Mouse (Mus musculus): ENCODE measurements around the gene Ddx49. TPM values are rescaled to one million over a fixed set of nuclear protein-coding genes. Genes with fewer than 3 reads are reported as not detected.

Gene Ddx49
- total and polyA plus RNA-seq, 3 experiments: 64.9 to 98.4 (median 77.3) TPM

DNA sequence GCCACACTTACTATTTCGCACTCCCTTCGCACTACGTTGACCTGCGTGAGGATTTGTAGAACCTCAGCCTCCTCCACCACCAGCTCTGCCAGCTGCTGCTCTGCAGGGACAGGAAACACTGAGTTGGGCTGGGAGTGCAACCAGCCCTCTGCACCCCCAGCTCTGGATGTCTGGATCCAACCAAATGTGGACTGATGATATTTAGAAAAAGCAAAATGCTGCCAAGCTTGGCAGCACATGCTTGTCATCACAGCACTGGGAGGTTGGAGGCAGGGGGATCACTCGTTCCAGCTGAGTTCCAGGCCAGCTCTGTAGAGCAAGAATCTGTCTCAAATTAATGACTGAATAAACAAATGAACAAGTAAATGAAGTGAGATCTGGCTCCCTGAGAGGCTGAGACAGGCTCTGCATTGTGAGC is 8.3 kb downstream of the Ddx49 start:
- TF ChIP-seq ZC3H11A (IDR thresholded peaks at IDR 0.05; ENCODE audit: low read depth, low read length): no peak
- Histone ChIP-seq H3K27me3 (replicated peaks) (no peaks in the 10 kb centered on the region), H3K79me2 (replicated peaks; ENCODE audit: control insufficient read depth, extremely low read depth, insufficient read depth, poor library complexity, severe bottlenecking) (no peaks in the 10 kb centered on the region), H3K9ac (ENCODE audit: insufficient read depth, low read depth) (no peak overlapping the region), H3K4me2 (ENCODE audit: insufficient read depth, low read depth, poor library complexity, severe bottlenecking) (no peak overlapping the region), H3K36me3 (replicated peaks in 1 of 2; ENCODE audit: control insufficient read depth in 1 of 2, insufficient read depth in 1 of 2, low read length in 1 of 2) (peaks cover 79 to 94% of the 10 kb centered on the region in 2 experiments), H3K4me1 (ENCODE audit: control insufficient read depth in 1 of 2, insufficient read depth in 2 of 2) (no peaks in the 10 kb centered on the region), H3K4me3 (replicated peaks in 1 of 3; ENCODE audit: low read depth in 2 of 3, low read length in 2 of 3, poor library complexity in 1 of 3) (no peak overlapping the region), H3K9me3 (replicated peaks; ENCODE audit: low read length) (no peaks in the 10 kb centered on the region), H3K27ac (ENCODE audit: insufficient read depth, low read depth) (no peak overlapping the region)
- in situ Hi-C loops (cut with MboI; ENCODE audit: low pct_ligation_motif_present, low pct_unique_long_range_greater_than_20kb, low sequenced_read_pairs): no loop called here
- DNase-seq (ENCODE audit: extremely low read depth): no peak
- dilution Hi-C loops (cut with MboI; ENCODE audit: extremely low pct_ligation_motif_present, extremely low pct_unique_long_range_greater_than_20kb, low sequenced_read_pairs): no loop called here

- DNase-seq (ENCODE audit: extremely low read depth): no peak
- dilution Hi-C loops (cut with MboI; ENCODE audit: extremely low pct_ligation_motif_present, extremely low pct_unique_long_range_greater_than_20kb, low sequenced_read_pairs) (no loop called here), in situ Hi-C loops (cut with MboI; ENCODE audit: low pct_ligation_motif_present, low pct_unique_long_range_greater_than_20kb, low sequenced_read_pairs) (no loop called here)
- peaks cover 5 to 13% of the 10 kb centered on the region in 2 experiments for H3K4me1 ChIP-seq (ENCODE audit: control insufficient read depth in 1 of 2, insufficient read depth in 2 of 2)
- no peak overlapping the region for H3K4me3 ChIP-seq (replicated peaks in 1 of 3; ENCODE audit: low read depth in 2 of 3, low read length in 2 of 3, poor library complexity in 1 of 3)
- peaks cover 29 to 62% of the 10 kb centered on the region in 2 experiments for H3K36me3 ChIP-seq (replicated peaks in 1 of 2; ENCODE audit: control insufficient read depth in 1 of 2, insufficient read depth in 1 of 2, low read length in 1 of 2)
- TF ChIP-seq HCFC1 (IDR thresholded peaks at IDR 0.05; ENCODE audit: low read depth, low read length) (no peak), CTCF (conservative IDR thresholded peaks at IDR 0.05 in 1 of 2, IDR thresholded peaks at IDR 0.05 in 1 of 2; ENCODE audit: low read depth in 2 of 2, low read length in 2 of 2) (peak; percentile 23 to 49; a peak in 3 of 4 replicates)
- peaks cover 3% of the 10 kb centered on the region for H3K9me3 ChIP-seq (replicated peaks; ENCODE audit: low read length)
- no peaks in the 10 kb centered on the region for H3K79me2 ChIP-seq (replicated peaks; ENCODE audit: control insufficient read depth, extremely low read depth, insufficient read depth, poor library complexity, severe bottlenecking)
- no peak overlapping the region for H3K27ac ChIP-seq (ENCODE audit: insufficient read depth, low read depth)
- no peak overlapping the region for H3K4me2 ChIP-seq (ENCODE audit: insufficient read depth, low read depth, poor library complexity, severe bottlenecking)
- H3K9ac ChIP-seq (ENCODE audit: insufficient read depth, low read depth): no peak overlapping the region
- H3K27me3 ChIP-seq (replicated peaks): no peaks in the 10 kb centered on the region
These were observed 15.6 kb downstream of the Ddx49 start for GRCm38 (mm10) chr8:70286737-70287136.

DNA sequence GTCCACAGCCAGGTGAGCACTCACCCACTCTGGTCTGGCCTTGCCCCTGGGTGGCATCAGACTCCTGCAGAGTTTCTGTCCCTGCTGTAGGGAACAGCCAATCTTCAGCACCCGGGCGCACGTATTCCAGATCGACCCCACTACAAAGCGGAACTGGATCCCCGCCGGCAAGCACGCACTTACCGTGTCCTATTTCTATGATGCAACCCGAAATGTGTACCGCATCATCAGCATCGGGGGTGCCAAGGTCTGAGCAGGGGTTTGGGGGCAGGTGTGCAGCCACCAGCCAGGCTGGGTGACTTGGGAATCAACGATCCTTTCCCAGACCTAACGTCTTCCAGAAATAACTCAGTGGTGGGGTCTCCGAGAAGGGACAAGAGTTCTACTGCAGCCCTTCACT is 17.0 kb downstream of the Ddx49 start:
- peaks cover 3% of the 10 kb centered on the region for H3K9me3 ChIP-seq (replicated peaks; ENCODE audit: low read length)
- H3K36me3 ChIP-seq (replicated peaks in 1 of 2; ENCODE audit: control insufficient read depth in 1 of 2, insufficient read depth in 1 of 2, low read length in 1 of 2): peaks cover 19 to 48% of the 10 kb centered on the region in 2 experiments
- peaks cover 5 to 14% of the 10 kb centered on the region in 2 experiments for H3K4me1 ChIP-seq (ENCODE audit: control insufficient read depth in 1 of 2, insufficient read depth in 2 of 2)
- no peak for DNase-seq (ENCODE audit: extremely low read depth)
- in situ Hi-C loops (cut with MboI; ENCODE audit: low pct_ligation_motif_present, low pct_unique_long_range_greater_than_20kb, low sequenced_read_pairs): no loop called here
- no peak overlapping the region for H3K4me3 ChIP-seq (replicated peaks in 1 of 3; ENCODE audit: low read depth in 2 of 3, low read length in 2 of 3, poor library complexity in 1 of 3)
- H3K27ac ChIP-seq (ENCODE audit: insufficient read depth, low read depth): no peak overlapping the region
- no peak overlapping the region for H3K4me2 ChIP-seq (ENCODE audit: insufficient read depth, low read depth, poor library complexity, severe bottlenecking)
- dilution Hi-C loops (cut with MboI; ENCODE audit: extremely low pct_ligation_motif_present, extremely low pct_unique_long_range_greater_than_20kb, low sequenced_read_pairs): no loop called here
- no peaks in the 10 kb centered on the region for H3K27me3 ChIP-seq (replicated peaks)
- H3K79me2 ChIP-seq (replicated peaks; ENCODE audit: control insufficient read depth, extremely low read depth, insufficient read depth, poor library complexity, severe bottlenecking): no peaks in the 10 kb centered on the region
- no peak overlapping the region for H3K9ac ChIP-seq (ENCODE audit: insufficient read depth, low read depth)
- no peak for TF ChIP-seq NELFE (IDR thresholded peaks at IDR 0.05; ENCODE audit: low read depth, low read length)
- no peak for TF ChIP-seq RAD21 (IDR thresholded peaks at IDR 0.05; ENCODE audit: low read depth, low read length)
- no peak for TF ChIP-seq HCFC1 (IDR thresholded peaks at IDR 0.05; ENCODE audit: low read depth, low read length)
- no peak for TF ChIP-seq KAT2A (IDR thresholded peaks at IDR 0.05; ENCODE audit: insufficient replicate concordance, low read length)
- TF ChIP-seq PAX5 (IDR thresholded peaks at IDR 0.05; ENCODE audit: low read length): no peak
- TF ChIP-seq E2F4 (IDR thresholded peaks at IDR 0.05; ENCODE audit: insufficient replicate concordance, low read depth, low read length): no peak
- no peak for TF ChIP-seq ELF1 (IDR thresholded peaks at IDR 0.05; ENCODE audit: low read depth, low read length)
- TF ChIP-seq ZNF384 (IDR thresholded peaks at IDR 0.05; ENCODE audit: low read depth, low read length): no peak
- no peak for TF ChIP-seq NRF1 (IDR thresholded peaks at IDR 0.05; ENCODE audit: low read depth, low read length)
- no peak for TF ChIP-seq JUN (IDR thresholded peaks at IDR 0.05; ENCODE audit: insufficient read depth, low read depth, low read length)
- no peak for TF ChIP-seq JUND (conservative IDR thresholded peaks at IDR 0.05; ENCODE audit: low read depth, low read length)
- TF ChIP-seq SIN3A (IDR thresholded peaks at IDR 0.05; ENCODE audit: low read length): no peak
- TF ChIP-seq MAX (IDR thresholded peaks at IDR 0.05; ENCODE audit: low read length): no peak
- no peak for TF ChIP-seq CTCF (conservative IDR thresholded peaks at IDR 0.05 in 1 of 2, IDR thresholded peaks at IDR 0.05 in 1 of 2; ENCODE audit: low read depth in 2 of 2, low read length in 2 of 2)
- no peak for TF ChIP-seq ZKSCAN1 (IDR thresholded peaks at IDR 0.05; ENCODE audit: borderline replicate concordance, low read depth, low read length)
- TF ChIP-seq EP300 (IDR thresholded peaks at IDR 0.05; ENCODE audit: low read length): no peak
- TF ChIP-seq RCOR1 (conservative IDR thresholded peaks at IDR 0.05; ENCODE audit: low read depth, low read length): no peak
- no peak for TF ChIP-seq MXI1 (IDR thresholded peaks at IDR 0.05; ENCODE audit: low read depth, low read length)
- TF ChIP-seq USF2 (conservative IDR thresholded peaks at IDR 0.05; ENCODE audit: low read depth, low read length): no peak
